Mouse (Mus musculus) heart, embryonic 14.5 days (tissue): ENCODE results near the gene Alkbh2. TPM values are rescaled to one million over a fixed set of nuclear protein-coding genes. Genes with fewer than 3 reads are reported as not detected.

Experiments used
- ATAC-seq: fragments of 200-750 bp; cut with Nextera tagmentation; 2 replicates; pipeline ENCODE4 v1.8.0; 2017; ENCODE audit warnings: low read depth, moderate TSS enrichment; ENCODE audit not compliant: insufficient number of reproducible peaks, insufficient read depth, low FRiP score
- H3K27ac ChIP-seq, 2 experiments: fragments of 200-500 bp in 1 of 2; fragments of 300-500 bp in 1 of 2; sonication (generic) in 1 of 2; replicated peaks in 1 of 2; 2 replicates each; pipeline ENCODE4 v1.5.1; 2012 to 2014; ENCODE audit warnings: low read depth in 2 of 2, low read length in 2 of 2, control low read depth in 1 of 2, mild to moderate bottlenecking in 1 of 2, mixed read lengths in 1 of 2; ENCODE audit not compliant: control insufficient read depth in 1 of 2, insufficient read depth in 1 of 2
- H3K27me3 ChIP-seq: fragments of 300-500 bp; sonication (generic); 2 replicates; pipeline ENCODE4 v1.6.1; 2014; ENCODE audit warnings: mild to moderate bottlenecking, low read length, control low read depth; ENCODE audit not compliant: control insufficient read depth, insufficient read depth
- H3K36me3 ChIP-seq: fragments of 300-500 bp; sonication (generic); 2 replicates; pipeline ENCODE4 v1.6.1; 2014; ENCODE audit warnings: mild to moderate bottlenecking, control low read depth, low read length, mixed read lengths; ENCODE audit not compliant: control insufficient read depth, insufficient read depth
- H3K4me1 ChIP-seq, 2 experiments: fragments of 200-500 bp in 1 of 2; fragments of 300-500 bp in 1 of 2; sonication (generic) in 1 of 2; 2 replicates each; pipeline ENCODE4 v1.6.1; 2012 to 2014; ENCODE audit warnings: low read length in 2 of 2, control low read depth in 1 of 2, mixed read lengths in 1 of 2; ENCODE audit not compliant: control insufficient read depth in 2 of 2, insufficient read depth in 2 of 2
- H3K4me2 ChIP-seq: fragments of 300-500 bp; sonication (generic); 2 replicates; pipeline ENCODE4 v1.6.1; 2014; ENCODE audit warnings: mild to moderate bottlenecking, low read length
- H3K4me3 ChIP-seq, 2 experiments: fragments of 200-500 bp in 1 of 2; fragments of 300-500 bp in 1 of 2; sonication (generic) in 1 of 2; 2 replicates each; pipeline ENCODE4 v1.5.1; 2012 to 2014; ENCODE audit warnings: low read length in 2 of 2, mild to moderate bottlenecking in 2 of 2, control low read depth in 1 of 2, low read depth in 1 of 2, moderate library complexity in 1 of 2; ENCODE audit not compliant: control insufficient read depth in 1 of 2, insufficient read depth in 1 of 2
- H3K9ac ChIP-seq: fragments of 300-500 bp; sonication (generic); 2 replicates; pipeline ENCODE4 v1.6.1; 2014; ENCODE audit warnings: mild to moderate bottlenecking, low read length
- H3K9me3 ChIP-seq: fragments of 300-500 bp; sonication (generic); 2 replicates; pipeline ENCODE4 v1.6.1; 2016; ENCODE audit warnings: low read length, control low read depth; ENCODE audit not compliant: control insufficient read depth
- WGBS: fragments of 180-500 bp; shearing (Covaris S2); extraction: QIAGEN DNeasy Blood & Tissue Kit; methylation state at CpG from one replicate; pipeline ENCODE4 v1.1.7; 2014; 5-methylcytosine and 5-hydroxymethylcytosine counted together
- polyA plus RNA-seq: library from polyadenylated mRNA; unstranded; fragments of >200 nt; fragmentation: Nextera tagmentation; extraction: Ambion mirVana; gene quantifications from 2 replicates; pipeline ENCODE4 v1.2.1, GENCODE M21; 2014

The Alkbh2 gene
- polyA plus RNA-seq, 1 experiment from 2014 or later, result 9.1 TPM

- no peaks in the 10 kb centered on the region for H3K36me3 ChIP-seq
- peaks cover 16 to 23% of the 10 kb centered on the region in 2 experiments for H3K4me1 ChIP-seq
- H3K27me3 ChIP-seq, result no peaks in the 10 kb centered on the region
- no peak for ATAC-seq
- 97% methylated on average over 3 of the region's 3 CpGs for WGBS
- H3K9ac ChIP-seq, result no peak overlapping the region
- H3K4me3 ChIP-seq, result no peak overlapping the region
- no peaks in the 10 kb centered on the region for H3K9me3 ChIP-seq
- H3K4me2 ChIP-seq, result no peak overlapping the region
- no peak overlapping the region for H3K27ac ChIP-seq
These were observed 44.9 kb upstream of the Alkbh2 start for GRCm38 (mm10) chr5:114172936-114173335.

GRCm38 (mm10) chr5:114170345-114170744, 42.3 kb upstream of the Alkbh2 start:
- Histone ChIP-seq H3K36me3 (peaks cover 15% of the 10 kb centered on the region), H3K4me3 (no peak overlapping the region), H3K4me1 (peaks cover 11 to 14% of the 10 kb centered on the region in 2 experiments), H3K9ac (no peak overlapping the region), H3K27ac (no peak overlapping the region), H3K27me3 (no peaks in the 10 kb centered on the region), H3K9me3 (no peaks in the 10 kb centered on the region), H3K4me2 (no peak overlapping the region)
- no peak for ATAC-seq
- WGBS, result 78% methylated on average over 7 of the region's 7 CpGs

GRCm38 (mm10) chr5:114163117-114163696, 35.2 kb upstream of the Alkbh2 start:
- no peak for ATAC-seq
- Histone ChIP-seq H3K27me3 (no peaks in the 10 kb centered on the region), H3K4me2 (no peak overlapping the region), H3K36me3 (peaks cover 16% of the 10 kb centered on the region), H3K9ac (no peak overlapping the region), H3K4me3 (no peak overlapping the region), H3K4me1 (peaks cover 2 to 7% of the 10 kb centered on the region in 2 experiments; a peak in 3 of 4 replicates), H3K27ac (no peak overlapping the region), H3K9me3 (no peaks in the 10 kb centered on the region)
- WGBS, result 58% methylated on average over 6 of the region's 6 CpGs

DNA sequence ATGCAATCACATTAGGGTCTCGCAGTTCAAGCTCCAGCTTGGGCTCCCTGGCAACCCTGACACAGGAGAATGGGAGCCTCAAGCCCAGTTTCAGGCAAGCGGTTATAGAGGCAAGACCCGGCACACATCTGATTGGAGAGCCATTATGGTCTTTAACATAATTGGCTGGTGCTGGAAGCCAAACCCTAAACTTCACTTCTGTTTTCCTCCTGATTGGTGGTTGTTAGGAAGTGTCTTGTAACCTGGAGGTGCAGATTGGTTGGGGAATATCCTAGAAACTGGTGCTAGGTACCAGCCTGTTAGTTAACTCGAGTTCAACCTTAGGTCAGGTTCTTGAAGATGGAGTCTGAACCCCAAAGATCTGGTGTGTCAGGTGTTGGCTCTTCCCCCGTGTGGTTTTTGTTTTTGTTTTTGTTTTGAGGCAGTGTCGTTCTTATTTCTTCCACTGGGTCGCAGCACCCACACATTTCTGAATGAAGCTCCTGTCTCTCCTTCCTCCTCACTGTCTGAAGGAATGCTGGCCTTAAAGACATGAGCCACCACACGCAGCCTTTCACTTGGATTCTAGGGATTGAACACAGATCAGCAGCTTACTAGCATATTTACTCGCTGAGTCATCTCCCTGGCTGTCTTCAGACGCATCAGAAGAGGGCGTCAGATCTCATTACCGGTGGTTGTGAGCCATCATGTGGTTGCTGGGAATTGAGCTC, 34.2 kb upstream of the Alkbh2 start:
- ATAC-seq, result no peak
- Histone ChIP-seq H3K27me3 (no peaks in the 10 kb centered on the region), H3K36me3 (peaks cover 16% of the 10 kb centered on the region), H3K9me3 (no peaks in the 10 kb centered on the region), H3K4me1 (peaks cover 2 to 7% of the 10 kb centered on the region in 2 experiments; a peak in 3 of 4 replicates), H3K9ac (no peak overlapping the region), H3K4me3 (no peak overlapping the region), H3K27ac (no peak overlapping the region), H3K4me2 (no peak overlapping the region)
- WGBS, result 49% methylated on average over 12 of the region's 12 CpGs

DNA sequence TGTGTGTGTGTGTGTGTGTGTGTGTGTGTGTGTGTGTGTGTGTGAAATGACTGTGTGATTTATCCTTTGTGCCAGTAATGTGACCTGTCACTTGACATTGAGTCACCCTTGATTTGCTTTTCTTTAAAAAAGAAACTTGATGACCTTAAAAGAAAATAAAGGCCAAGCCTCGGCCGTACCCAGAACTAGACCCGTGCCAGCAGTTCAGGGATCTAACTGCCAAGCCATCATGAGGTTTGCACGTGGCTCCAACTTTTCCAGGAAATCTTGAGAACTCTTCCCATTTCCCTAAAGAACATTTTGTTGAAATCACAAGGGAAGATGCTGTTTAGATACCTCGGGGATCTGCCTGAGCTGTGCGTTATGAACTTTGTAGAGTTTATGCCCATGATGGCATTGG, 33.4 kb upstream of the Alkbh2 start:
- H3K27me3 ChIP-seq, result no peaks in the 10 kb centered on the region
- H3K4me3 ChIP-seq, result no peak overlapping the region
- no peak overlapping the region for H3K9ac ChIP-seq
- H3K36me3 ChIP-seq, result peaks cover 12% of the 10 kb centered on the region
- no peaks in the 10 kb centered on the region for H3K9me3 ChIP-seq
- H3K4me1 ChIP-seq, result peaks cover 2 to 7% of the 10 kb centered on the region in 2 experiments; a peak in 3 of 4 replicates
- ATAC-seq, result no peak
- 87% methylated on average over 6 of the region's 6 CpGs for WGBS
- H3K27ac ChIP-seq, result no peak overlapping the region
- no peak overlapping the region for H3K4me2 ChIP-seq

GRCm38 (mm10) chr5:114157236-114157635, 29.2 kb upstream of the Alkbh2 start:
- Histone ChIP-seq H3K9me3 (no peaks in the 10 kb centered on the region), H3K4me3 (no peak overlapping the region), H3K4me2 (no peak overlapping the region), H3K4me1 (peaks cover 13 to 22% of the 10 kb centered on the region in 2 experiments), H3K27ac (no peak overlapping the region), H3K36me3 (no peaks in the 10 kb centered on the region), H3K9ac (no peak overlapping the region), H3K27me3 (no peaks in the 10 kb centered on the region)
- ATAC-seq, result no peak
- WGBS, result 60% methylated on average over 7 of the region's 7 CpGs

GRCm38 (mm10) chr5:114155168-114155933, 27.3 kb upstream of the Alkbh2 start:
- Histone ChIP-seq H3K36me3 (no peaks in the 10 kb centered on the region), H3K27ac (0 out of 4 replicates have a peak overlapping the region, but pooled peaks of 1 of the 2 experiments have one; percentile 33), H3K9me3 (no peaks in the 10 kb centered on the region), H3K4me1 (peaks cover 20 to 22% of the 10 kb centered on the region in 2 experiments), H3K4me2 (no peak overlapping the region), H3K27me3 (no peaks in the 10 kb centered on the region), H3K9ac (no peak overlapping the region), H3K4me3 (no peak overlapping the region)
- WGBS, result 43% methylated on average over 9 of the region's 9 CpGs
- ATAC-seq, result peak; percentile 47
